Mouse (Mus musculus) heart, adult 2 months (tissue): ENCODE measurements around the gene Trove2.
"Not testable (repeated sequence)": the region's sequence is repeated elsewhere in the genome, so short reads cannot be mapped to it uniquely, and the experiment has no call there.

Experiments used
- CTCF ChIP-seq: fragments of 200-600 bp; IDR thresholded peaks from 2 replicates; pipeline ENCODE4 v1.8.1; 2022; ENCODE audit warnings: antibody characterized with exemption, mild to moderate bottlenecking, moderate library complexity
- POLR2A ChIP-seq: fragments of 200-500 bp; IDR thresholded peaks from 2 replicates; pipeline ENCODE4 v1.6.1; 2011; ENCODE audit warnings: mild to moderate bottlenecking, low read depth, low read length, control low read depth; ENCODE audit not compliant: insufficient read depth

GRCm38 (mm10) chr1:143716038-143716437, 60.8 kb downstream of the Trove2 start, which contains the start of gene Glrx2:
- not testable (repeated sequence) for TF ChIP-seq POLR2A, CTCF
